Mouse (Mus musculus): ENCODE measurements around the gene Gpr137. TPM values are rescaled to one million over a fixed set of nuclear protein-coding genes. Genes with fewer than 3 reads are reported as not detected.

Gpr137 gene
- total RNA-seq, 2 experiments from 2014 or later, result 35.0 to 38.8 TPM

DNA sequence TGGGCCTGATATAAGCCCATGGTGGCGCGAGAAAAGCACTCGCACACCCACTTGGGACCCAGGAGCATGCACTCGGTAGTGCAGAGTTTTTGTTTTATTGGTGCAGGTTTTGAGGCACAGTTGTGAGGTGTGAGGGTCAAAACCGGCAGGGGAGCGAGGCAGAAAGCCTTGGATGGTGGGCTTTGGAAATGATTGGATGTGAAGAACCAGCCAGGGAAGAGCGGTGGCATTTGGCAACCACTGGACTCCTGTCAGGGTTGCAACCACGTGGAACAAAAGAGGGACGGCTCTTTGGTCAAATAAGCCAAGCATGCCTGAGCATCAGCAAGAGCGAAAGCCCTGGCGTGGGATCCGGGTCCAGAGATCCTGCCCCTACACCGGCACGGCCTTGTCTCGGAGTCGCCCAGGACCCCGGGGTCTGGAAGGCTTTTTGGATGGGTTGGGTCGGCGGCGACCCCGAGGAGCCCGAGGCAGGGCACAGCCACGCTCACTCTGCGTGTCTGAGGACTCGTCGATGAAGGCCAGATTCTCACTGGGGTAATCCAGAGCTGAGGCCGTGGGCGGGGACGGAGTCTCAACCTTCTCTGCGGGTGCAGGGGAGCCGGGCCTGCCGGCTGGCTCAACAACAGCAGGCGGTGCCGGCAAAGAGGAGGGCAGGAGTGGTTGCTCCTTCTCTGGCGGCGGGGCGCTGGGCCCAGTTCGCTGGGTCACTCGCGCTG, 16.5 kb downstream of the Gpr137 start:
- DNase-seq (ENCODE audit: low spot score), result no peak
- intact Hi-C loops (cut with DNase I), result loop anchor here (2.0 kb wide), 1 partner anchor 95 kb away; no protein-coding TSS in a partner anchor

GRCm38 (mm10) chr19:6925307-6925573, 17.0 kb downstream of the Gpr137 start, which contains the start of gene Catsperz:
TSS of gene Catsperz (minus strand) at chr19:6925380.
- intact Hi-C loops (cut with DNase I), result loop anchor here (2.0 kb wide), 1 partner anchor 96 kb away; no protein-coding TSS in a partner anchor
- no peak for DNase-seq (ENCODE audit: low spot score)

- intact Hi-C loops (cut with DNase I), result loop anchor here (2.0 kb wide), 1 partner anchor 96 kb away; no protein-coding TSS in a partner anchor
- peak; percentile 64 for DNase-seq (ENCODE audit: low spot score)
Measured at GRCm38 (mm10) chr19:6924461-6925306, 17.6 kb downstream of the Gpr137 start.

DNA sequence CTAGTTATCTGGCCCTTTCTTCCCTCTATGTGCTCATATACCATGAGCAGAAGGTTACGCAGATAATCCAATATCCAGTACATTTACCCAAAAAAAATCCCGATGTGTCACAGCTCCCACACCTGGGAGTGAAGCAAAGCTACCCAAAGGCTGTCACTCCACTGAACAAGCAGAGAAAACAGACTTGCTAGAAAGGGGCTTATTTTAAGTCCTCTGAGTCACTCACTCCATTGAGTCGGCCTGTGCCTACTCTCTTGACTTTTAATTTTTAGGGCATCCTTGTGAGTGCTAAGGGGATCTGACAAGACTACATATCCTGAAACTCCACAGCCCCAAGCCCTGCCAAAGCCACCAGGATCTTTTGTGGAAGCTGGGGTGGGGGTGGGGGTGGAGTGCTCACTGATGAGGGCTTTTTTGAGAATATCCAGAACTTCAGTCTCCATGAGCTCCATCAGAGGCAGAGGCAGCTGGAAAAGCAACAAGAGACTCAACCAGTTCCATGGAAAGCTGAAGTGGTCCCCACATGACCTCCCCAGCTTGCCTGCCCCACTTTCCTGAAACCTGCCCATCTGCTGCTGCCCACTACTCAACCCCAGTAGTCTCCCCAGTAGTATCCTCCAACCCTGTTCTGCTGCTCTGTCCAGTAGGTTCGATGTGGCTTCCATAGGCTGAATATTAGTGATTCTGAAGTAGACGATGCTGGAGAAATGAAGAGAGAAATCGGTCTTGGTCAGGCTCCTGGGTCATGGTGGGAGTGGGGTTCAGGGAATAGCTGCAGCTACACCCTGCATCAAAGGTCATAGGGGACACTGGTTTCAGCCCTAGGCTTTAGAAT, 19.2 kb downstream of the Gpr137 start:
- intact Hi-C loops (cut with DNase I), result loop anchor here (2.0 kb wide), 1 partner anchor 46 kb away; no protein-coding TSS in a partner anchor
- DNase-seq (ENCODE audit: low spot score), result no peak

GRCm38 (mm10) chr19:6921647-6922567, 20.4 kb downstream of the Gpr137 start, which contains the start of gene Esrra:
TSS of gene Esrra (minus strand) at chr19:6921813.
- DNase-seq (ENCODE audit: low spot score), result peak; percentile 100
- intact Hi-C loops (cut with DNase I), result loop anchor here (2.0 kb wide), 1 partner anchor 47 kb away; no protein-coding TSS in a partner anchor

DNA sequence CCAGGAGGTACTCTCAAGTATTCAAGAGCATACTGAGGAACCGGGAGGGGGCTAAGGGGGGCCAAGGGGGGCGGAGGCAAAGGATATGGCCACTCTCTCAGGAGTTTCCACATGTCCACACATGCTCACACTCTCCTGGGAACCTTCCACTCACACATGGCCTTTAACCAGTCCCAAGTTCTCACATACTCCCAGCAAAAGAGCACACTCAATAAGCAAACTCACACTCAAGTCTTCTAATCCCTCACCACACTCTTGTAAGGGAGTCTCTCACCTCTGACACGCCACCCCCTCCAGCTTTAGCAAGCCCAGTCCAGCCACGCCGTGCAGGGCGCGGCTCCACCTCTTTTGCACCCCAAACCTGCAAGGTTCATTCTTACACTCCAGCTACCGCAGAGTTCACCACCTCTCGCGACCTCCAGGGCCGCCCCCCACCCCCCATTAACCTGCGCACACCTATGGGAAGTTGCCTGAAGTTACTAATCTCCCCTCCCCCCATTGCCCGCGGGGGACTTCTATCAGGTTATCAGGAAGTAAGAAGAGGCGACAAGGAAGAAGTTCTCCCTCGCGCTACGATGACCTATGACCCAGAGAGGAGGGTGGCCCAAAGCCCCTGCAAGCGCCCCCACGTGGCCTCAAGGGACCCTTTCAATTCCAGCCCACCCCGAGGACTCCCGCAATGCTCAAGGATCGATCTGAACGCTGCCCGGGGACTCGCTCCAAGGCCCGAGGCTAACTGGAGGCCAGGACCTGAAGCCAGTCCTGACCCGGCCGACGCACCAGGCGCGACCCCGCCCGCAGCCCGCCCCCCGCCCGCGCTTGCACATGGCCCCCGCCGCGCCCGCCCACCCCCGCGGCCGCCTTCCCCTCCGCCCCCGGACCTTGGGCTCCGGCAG, 21.3 kb downstream of the Gpr137 start:
- DNase-seq (ENCODE audit: low spot score), result no peak
- intact Hi-C loops (cut with DNase I), result no loop called here

DNA sequence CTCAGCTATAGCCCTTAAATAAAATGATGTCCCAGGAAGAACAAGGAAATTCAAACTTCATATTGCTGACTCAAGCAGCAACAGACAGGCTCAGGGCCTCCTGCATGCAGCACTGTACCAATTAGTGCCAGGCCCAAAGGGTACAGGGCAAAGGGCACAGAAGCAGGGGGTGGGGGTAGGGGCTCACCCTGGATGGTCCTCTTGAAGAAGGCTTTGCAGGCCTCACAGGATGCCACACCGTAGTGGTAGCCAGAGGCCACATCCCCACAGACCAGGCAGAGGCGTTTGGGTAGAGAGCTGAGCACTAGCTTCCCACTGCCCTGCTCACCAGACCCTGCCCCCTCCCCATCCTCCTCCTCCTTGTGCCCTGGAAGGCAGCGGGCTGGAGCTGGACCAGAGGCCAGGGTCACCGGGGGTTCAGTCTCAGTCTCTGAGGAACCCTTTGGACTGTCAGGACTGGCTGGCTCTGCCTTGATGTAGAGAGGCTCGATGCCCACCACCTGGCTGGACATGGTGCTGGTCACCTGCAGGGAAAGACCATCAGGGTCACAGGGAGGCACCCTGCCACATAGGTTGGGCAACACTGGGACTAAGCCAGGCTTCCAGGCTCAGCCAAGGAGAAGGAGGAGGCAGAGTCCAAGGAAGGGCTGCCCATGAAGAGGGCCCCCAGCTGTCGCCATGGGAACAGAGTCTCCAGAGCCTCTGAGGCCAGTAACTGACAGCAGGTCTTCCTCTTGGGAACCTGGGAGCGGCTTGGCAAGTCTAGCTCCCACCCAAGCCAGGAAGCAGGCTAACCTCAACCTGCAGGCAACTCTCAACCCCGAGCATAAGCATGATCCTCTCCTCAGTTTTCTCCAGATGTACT, 22.2 kb downstream of the Gpr137 start:
- intact Hi-C loops (cut with DNase I), result no loop called here
- no peak for DNase-seq (ENCODE audit: low spot score)

GRCm38 (mm10) chr19:6919431-6919830, 22.8 kb downstream of the Gpr137 start:
- no peak for DNase-seq (ENCODE audit: low spot score)

DNA sequence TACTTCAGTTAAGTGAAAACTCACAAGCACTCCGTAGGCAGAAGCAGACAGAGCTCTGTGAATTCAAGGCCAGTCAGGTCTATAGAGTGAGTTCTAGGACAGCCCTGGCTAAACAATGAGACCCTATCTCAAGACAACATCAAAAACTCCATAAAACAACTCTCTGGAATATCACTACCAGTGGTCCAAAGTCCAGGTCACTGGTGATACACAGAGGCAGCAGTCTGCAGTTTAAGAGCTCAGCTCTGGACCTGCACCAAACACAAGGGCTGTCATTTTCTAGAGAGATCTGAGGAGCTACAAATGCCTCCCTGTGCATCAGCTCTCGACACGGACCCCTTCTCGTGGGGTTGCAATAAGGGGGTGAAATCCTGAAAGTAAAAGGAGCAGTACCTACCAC, 24.0 kb downstream of the Gpr137 start:
- intact Hi-C loops (cut with DNase I), result no loop called here
- DNase-seq (ENCODE audit: low spot score), result no peak

More at GRCm38 (mm10) chr19:6919431-6919830, 22.8 kb downstream of the Gpr137 start:
- intact Hi-C loops (cut with DNase I), result no loop called here

DNA sequence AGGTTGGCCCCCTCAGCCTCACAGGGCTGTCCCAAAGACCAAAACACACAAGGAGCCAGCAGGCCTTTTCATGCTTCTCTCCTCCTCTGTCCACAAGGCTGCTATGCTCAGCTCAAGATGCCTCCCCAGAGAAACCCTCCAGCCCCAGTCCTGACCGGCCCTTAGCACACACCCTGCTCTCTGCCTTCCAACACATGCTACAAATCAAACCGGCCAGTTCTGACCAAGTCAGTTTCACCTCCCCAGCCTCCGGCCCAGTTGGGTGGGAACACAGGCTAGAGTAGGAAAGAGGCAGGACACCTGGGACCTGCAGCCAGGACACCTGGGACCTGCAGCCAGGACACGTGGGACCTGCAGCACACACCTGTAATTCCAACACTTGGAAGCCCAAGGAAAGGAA, 25.8 kb downstream of the Gpr137 start:
- DNase-seq (ENCODE audit: low spot score), result no peak
- intact Hi-C loops (cut with DNase I), result no loop called here

GRCm38 (mm10) chr19:6915276-6915675, 27.0 kb downstream of the Gpr137 start:
- intact Hi-C loops (cut with DNase I), result no loop called here

DNA sequence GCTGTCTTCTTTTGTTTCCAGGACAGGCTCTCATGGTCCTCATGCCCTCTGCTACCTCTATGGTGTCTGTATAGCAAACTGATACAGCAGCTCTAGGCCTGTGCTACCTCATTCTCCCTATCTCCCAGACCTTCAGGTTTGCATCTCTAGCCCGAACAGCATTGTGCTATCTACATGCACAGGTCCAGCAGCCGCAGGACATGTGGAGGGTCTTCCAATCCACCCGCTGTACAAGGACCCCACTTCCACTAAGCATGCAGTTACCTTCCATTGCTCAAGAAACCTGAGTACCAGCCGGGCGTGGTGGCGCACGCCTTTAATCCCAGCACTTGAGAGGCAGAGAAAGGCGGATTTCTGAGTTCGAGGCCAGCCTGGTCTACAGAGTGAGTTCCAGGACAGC, 27.7 kb downstream of the Gpr137 start:
- intact Hi-C loops (cut with DNase I), result no loop called here
- no peak for DNase-seq (ENCODE audit: low spot score)

More at GRCm38 (mm10) chr19:6915276-6915675, 27.0 kb downstream of the Gpr137 start:
- DNase-seq (ENCODE audit: low spot score), result no peak

DNA sequence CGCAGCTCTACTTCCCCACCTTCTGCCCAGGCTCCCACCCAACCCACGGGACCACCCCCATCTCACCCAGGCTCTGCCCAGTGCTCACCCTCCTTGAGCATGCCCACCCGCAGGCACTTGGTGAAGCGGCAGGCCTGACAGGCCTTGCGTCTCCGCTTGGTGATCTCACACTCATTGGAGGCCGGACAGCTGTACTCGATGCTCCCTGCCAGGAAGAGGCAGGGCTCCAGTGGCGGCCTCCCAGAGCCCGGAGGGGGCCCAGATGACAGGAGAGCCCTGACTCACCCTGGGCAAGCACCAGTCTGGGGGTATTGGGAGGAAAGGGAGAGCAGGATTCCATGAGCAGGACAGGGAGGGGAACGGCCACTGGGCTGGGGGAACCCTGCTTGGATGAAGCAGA, 28.3 kb downstream of the Gpr137 start:
- peak; percentile 44 for DNase-seq (ENCODE audit: low spot score)

GRCm38 (mm10) chr19:6913036-6913435, 29.2 kb downstream of the Gpr137 start:
- intact Hi-C loops (cut with DNase I), result no loop called here
- DNase-seq (ENCODE audit: low spot score), result no peak

More for the DNA sequence above, 28.3 kb downstream of the Gpr137 start:
- intact Hi-C loops (cut with DNase I), result no loop called here

DNA sequence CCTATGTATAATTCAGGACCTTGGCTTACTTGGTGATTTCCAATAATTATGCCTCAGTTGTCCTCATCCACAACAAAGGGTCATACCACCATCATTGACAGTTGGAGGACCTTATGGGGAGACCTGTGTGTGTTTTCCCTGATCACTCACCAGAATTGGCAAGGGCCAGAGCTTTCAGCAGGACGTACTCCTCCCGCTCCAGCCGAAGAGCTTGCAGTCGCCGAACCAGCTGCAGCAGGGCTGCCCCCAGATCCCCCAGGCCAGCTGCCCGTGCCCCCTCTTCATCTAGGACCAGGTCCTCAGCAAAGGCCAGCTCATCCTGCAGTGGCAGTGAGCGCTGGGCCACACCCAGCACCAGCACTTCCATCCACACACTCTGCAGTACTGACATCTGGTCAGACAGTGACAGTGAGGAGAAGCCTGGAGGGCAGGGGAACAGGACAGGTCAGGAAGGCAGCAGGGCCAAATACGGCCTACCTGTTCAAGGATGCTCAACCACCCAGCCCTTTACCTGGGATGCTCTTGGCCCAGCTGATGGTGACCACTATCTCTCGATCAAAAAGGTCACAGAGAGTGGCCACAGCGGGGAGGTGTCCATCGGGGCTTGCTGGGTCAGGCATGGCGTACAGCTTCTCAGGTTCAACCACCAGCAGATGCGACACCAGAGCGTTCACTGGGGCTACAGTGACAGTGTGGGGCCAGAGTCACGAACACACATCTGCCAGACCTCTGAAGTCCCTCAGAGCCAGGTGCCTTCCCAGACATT, 29.9 kb downstream of the Gpr137 start:
- no peak for DNase-seq (ENCODE audit: low spot score)
- intact Hi-C loops (cut with DNase I), result no loop called here
